Mouse (Mus musculus): ENCODE measurements around the gene Tcf19.

DNA sequence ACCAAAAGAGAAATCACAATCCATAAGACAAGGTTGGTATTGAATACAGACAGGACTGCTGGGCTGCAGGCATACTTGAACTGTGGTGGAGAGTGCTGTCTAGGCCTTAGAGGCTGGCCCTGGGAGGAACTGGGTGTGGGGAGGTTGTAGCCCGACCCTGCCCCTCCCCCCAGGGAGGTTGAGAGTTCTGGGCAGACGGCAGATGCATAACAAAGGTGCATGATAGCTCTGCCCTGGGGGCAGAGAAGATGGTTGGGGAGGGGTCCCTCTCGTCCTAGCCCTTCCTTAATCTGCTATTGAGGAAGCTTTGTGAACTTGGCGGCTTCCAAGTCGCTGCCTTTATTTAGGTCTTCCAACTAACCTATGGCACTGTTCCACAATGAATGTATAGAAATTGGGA lies 12.8 kb downstream of the Tcf19 start:
- TF ChIP-seq POLR2A (IDR thresholded peaks at IDR 0.05; ENCODE audit: borderline replicate concordance, low read depth, low read length) (no peak), CTCF (IDR thresholded peaks at IDR 0.05; ENCODE audit: low read depth, low read length) (no peak)
